Mouse (Mus musculus) ES-Bruce4 (cell line): ENCODE measurements at regions not wholly inside any gene's neighbourhood (a gene's known extent, or its start where the extent isn't known, plus 50 kb on each side); places are given as distances from the start of the nearest gene placed in this dataset.
"Not testable (repeated sequence)": the region's sequence is repeated elsewhere in the genome, so short reads cannot be mapped to it uniquely, and the experiment has no call there.

Experiments
- H3K27ac ChIP-seq: 2 replicates; pipeline ENCODE4 v1.5.1; 2012; ENCODE audit warnings: low read length, inconsistent platforms; ENCODE audit not compliant: insufficient read depth
- H3K27me3 ChIP-seq: 2 replicates; pipeline ENCODE4 v1.6.1; 2012; ENCODE audit warnings: mild to moderate bottlenecking, low read length, inconsistent platforms; ENCODE audit not compliant: control insufficient read depth, poor library complexity, insufficient read depth, severe bottlenecking
- H3K36me3 ChIP-seq: 2 replicates; pipeline ENCODE4 v1.6.1; 2012; ENCODE audit warnings: inconsistent platforms, mild to moderate bottlenecking, low read length, moderate library complexity; ENCODE audit not compliant: control insufficient read depth, poor library complexity, insufficient read depth, severe bottlenecking
- H3K4me1 ChIP-seq: one replicate; pipeline ENCODE4 v1.8.1; 2011; ENCODE audit warnings: low read length; ENCODE audit not compliant: control insufficient read depth, insufficient read depth
- H3K4me3 ChIP-seq: 2 replicates; pipeline ENCODE4 v1.5.1; 2011; ENCODE audit warnings: low read depth, mild to moderate bottlenecking, low read length
- H3K9ac ChIP-seq: 2 replicates; pipeline ENCODE4 v1.6.1; 2012; ENCODE audit warnings: low read depth, mild to moderate bottlenecking, inconsistent platforms; ENCODE audit not compliant: poor library complexity, severe bottlenecking
- H3K9me3 ChIP-seq: replicated peaks from 2 replicates; pipeline ENCODE4 v1.6.1; 2012; ENCODE audit warnings: mild to moderate bottlenecking, low read length, inconsistent platforms; ENCODE audit not compliant: control insufficient read depth, poor library complexity, insufficient read depth, severe bottlenecking
- CTCF ChIP-seq: IDR thresholded peaks from one replicate; pipeline ENCODE4 v1.8.1; 2011; ENCODE audit warnings: low read depth, low read length
- EP300 ChIP-seq: IDR thresholded peaks from 2 replicates; pipeline ENCODE4 v1.6.1; 2011; ENCODE audit warnings: low read depth, low read length; ENCODE audit not compliant: insufficient read depth
- POLR2A ChIP-seq: IDR thresholded peaks from one replicate; pipeline ENCODE4 v1.8.1; 2011; ENCODE audit warnings: low read length; ENCODE audit not compliant: insufficient read depth

DNA sequence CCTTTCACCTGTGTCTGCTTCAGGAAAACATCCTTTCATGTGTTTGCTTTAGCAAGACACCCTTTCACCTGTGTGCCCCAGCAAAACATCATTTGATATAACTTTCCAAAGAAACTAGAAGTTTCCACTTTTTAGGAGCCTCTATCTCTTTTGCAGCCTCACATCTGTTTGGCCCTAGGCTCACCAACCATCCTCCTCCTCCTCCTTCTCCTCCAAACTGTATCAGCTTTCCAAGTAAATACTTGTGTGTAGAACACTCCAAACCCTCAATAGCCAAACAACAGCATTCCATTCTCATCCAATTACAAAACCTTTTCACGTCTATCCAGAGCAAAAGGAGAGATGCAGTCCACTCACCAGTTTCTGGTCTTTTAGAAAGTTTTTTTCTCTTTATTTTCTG, 133.1 kb downstream of the Zxdb start:
- Histone ChIP-seq H3K9me3 (no peaks in the 10 kb centered on the region), H3K4me3 (no peak overlapping the region), H3K36me3 (no peaks in the 10 kb centered on the region), H3K27ac (no peak overlapping the region), H3K27me3 (no peaks in the 10 kb centered on the region), H3K4me1 (no peaks in the 10 kb centered on the region), H3K9ac (no peak overlapping the region)
- no peak for TF ChIP-seq CTCF
- no peak for TF ChIP-seq POLR2A
- no peak for TF ChIP-seq EP300

DNA sequence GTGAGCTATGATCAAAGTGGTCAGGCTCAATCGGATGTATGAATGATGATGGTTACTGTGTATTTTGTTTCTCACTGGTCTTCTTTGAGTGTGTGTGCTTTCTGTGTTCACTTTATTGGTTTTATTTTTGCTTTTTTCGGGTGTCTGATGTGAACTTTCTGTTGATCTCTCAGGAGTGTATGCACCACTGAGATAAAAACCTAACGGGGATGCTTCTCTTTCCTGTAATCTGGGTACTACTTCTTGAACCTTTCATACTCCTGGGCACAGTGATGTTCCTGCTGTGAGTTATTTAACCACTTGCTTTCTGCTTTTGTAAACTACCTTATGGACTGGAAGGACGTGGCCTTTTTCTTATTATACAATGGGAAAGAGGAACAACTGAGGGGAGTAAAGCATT, 133.6 kb downstream of the Zxdb start:
- no peaks in the 10 kb centered on the region for H3K36me3 ChIP-seq
- TF ChIP-seq CTCF (no peak), EP300 (no peak), POLR2A (no peak)
- H3K4me3 ChIP-seq, result no peak overlapping the region
- no peaks in the 10 kb centered on the region for H3K9me3 ChIP-seq
- H3K27ac ChIP-seq, result no peak overlapping the region
- H3K27me3 ChIP-seq, result no peaks in the 10 kb centered on the region
- no peaks in the 10 kb centered on the region for H3K4me1 ChIP-seq
- H3K9ac ChIP-seq, result no peak overlapping the region

DNA sequence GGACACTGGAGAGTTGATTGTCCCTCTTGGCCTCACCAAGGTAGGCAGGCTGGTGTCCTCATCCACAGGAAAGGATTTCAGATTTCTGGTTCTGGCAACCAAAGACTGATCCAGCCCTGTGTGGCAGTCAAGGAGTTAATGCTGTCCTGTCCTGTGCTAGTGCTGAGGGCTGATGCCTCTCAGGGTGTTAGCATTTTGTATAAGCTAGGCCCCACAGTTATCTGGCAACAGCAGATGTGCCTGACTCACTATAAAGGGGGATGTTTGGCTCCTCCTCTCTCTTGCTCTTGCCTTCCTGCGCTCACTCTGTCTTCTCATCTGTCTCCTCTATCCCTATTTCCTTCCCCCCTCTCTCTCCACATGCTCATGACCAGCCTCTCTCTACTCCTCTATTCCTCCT, 138.8 kb downstream of the Zxdb start:
- Histone ChIP-seq H3K27me3 (no peaks in the 10 kb centered on the region), H3K9me3 (no peaks in the 10 kb centered on the region), H3K4me1 (no peaks in the 10 kb centered on the region), H3K9ac (no peak overlapping the region), H3K27ac (no peak overlapping the region), H3K4me3 (no peak overlapping the region), H3K36me3 (no peaks in the 10 kb centered on the region)
- no peak for TF ChIP-seq EP300
- TF ChIP-seq POLR2A, result no peak
- no peak for TF ChIP-seq CTCF

DNA sequence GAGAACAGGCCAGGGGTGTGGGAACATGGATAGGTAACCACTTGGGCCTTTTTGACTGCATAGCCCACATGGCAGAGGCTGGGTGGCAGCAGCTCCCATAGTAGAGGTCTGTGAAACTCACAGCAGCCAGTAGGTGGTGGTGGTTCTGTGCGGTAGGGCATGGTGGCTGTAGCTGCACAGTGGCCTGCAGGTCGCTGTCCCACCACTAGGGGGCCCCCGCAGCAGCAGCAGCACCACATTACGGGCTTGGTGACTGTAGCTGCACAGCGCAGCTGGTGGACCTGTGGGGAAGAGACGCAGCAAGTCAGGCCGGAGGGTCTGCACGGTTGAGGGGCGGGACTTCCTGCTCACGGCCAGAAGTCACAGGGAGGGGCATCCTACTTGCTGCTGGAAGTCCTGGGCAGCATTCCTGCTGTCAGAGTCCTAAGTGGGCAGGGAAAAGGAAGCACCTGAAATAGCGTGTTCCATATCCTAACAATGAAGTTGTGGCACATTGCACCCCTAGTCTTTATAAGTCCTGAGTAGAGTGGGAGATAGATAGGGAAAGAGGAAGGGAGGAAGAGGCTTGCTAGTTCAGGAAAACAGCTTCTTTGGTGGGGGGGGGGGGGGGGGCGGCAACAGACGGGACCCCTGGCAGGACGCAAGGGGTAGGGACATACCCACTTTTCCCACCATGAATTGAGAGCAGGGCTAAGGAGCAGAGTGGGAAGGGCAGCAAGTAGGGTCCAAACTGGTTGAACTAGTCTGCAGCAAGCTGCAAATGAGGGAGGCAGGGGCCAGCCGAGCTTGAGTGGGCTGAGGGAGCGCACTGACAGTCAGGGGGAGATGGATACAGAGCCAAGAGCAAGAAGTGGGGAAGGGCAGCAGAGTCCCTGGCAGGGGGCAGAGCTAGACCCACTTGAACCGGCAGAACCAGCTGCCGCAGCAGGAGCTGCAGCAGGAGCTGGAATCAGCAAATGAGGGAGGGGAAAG, 141.4 kb downstream of the Zxdb start:
- Histone ChIP-seq H3K9me3 (no peaks in the 10 kb centered on the region), H3K27ac (no peak overlapping the region), H3K9ac (0 out of 2 replicates have a peak overlapping the region, but pooled peaks have one; percentile 2), H3K27me3 (no peaks in the 10 kb centered on the region), H3K36me3 (no peaks in the 10 kb centered on the region), H3K4me3 (peak overlapping the region; percentile 64), H3K4me1 (no peaks in the 10 kb centered on the region)
- TF ChIP-seq CTCF (peak; percentile 87), POLR2A (no peak)

DNA sequence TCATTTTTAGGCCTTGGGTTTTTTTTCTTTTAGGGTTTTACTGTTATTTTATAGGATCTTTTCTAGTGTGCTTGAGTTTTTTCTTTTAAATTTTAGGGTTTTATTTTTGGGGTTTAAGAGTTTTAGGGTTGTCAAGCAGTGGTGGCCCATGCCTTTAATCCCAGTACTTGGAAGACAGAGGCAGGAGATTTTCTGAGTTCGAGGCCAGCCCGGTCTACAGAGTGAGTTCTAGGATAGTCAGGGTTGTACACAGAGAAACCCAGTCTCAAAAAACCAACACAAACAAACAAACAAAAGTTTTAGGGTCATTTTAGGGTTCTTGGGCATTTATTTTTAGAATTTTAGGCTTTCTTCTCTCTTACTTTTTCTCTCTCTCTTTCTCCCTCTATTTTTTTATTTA, 142.9 kb downstream of the Spin4 start:
- not testable (repeated sequence) for H3K9me3 ChIP-seq, H3K36me3 ChIP-seq, H3K4me1 ChIP-seq, H3K27ac ChIP-seq, H3K9ac ChIP-seq, H3K4me3 ChIP-seq, H3K27me3 ChIP-seq
